Mouse (Mus musculus) kidney, adult 2 months (tissue): ENCODE results near the gene Atp2b2. TPM values are rescaled to one million over a fixed set of nuclear protein-coding genes. Genes with fewer than 3 reads are reported as not detected.

Source experiments
- DNase-seq: peaks from one replicate; pipeline ENCODE4 v3.0.0; 2021
- H3K27ac ChIP-seq: fragments of 200-500 bp; 2 replicates; pipeline ENCODE4 v1.5.1; 2012; ENCODE audit warnings: low read depth, low read length, control low read depth, inconsistent platforms; ENCODE audit not compliant: insufficient read depth
- H3K27me3 ChIP-seq: fragments of 200-500 bp; replicated peaks from 2 replicates; pipeline ENCODE4 v1.6.1; 2012; ENCODE audit warnings: mild to moderate bottlenecking, moderate library complexity, low read length, inconsistent platforms; ENCODE audit not compliant: control insufficient read depth, insufficient read depth
- H3K36me3 ChIP-seq: fragments of 200-500 bp; 2 replicates; pipeline ENCODE4 v1.6.1; 2012; ENCODE audit warnings: mild to moderate bottlenecking, moderate library complexity, low read length, inconsistent platforms; ENCODE audit not compliant: control insufficient read depth, insufficient read depth
- H3K4me1 ChIP-seq: fragments of 200-500 bp; 2 replicates; pipeline ENCODE4 v1.6.1; 2011; ENCODE audit warnings: low read length; ENCODE audit not compliant: control insufficient read depth, insufficient read depth
- H3K4me3 ChIP-seq: fragments of 200-500 bp; 2 replicates; pipeline ENCODE4 v1.5.1; 2011; ENCODE audit warnings: mild to moderate bottlenecking, low read depth, low read length, control low read depth; ENCODE audit not compliant: insufficient read depth
- CTCF ChIP-seq: fragments of 200-500 bp; conservative IDR thresholded peaks from 2 replicates; pipeline ENCODE4 v1.5.1; 2011; ENCODE audit warnings: low read depth, mild to moderate bottlenecking, control low read depth, low read length, moderate library complexity, mixed read lengths; ENCODE audit not compliant: insufficient read depth, insufficient read length
- POLR2A ChIP-seq: fragments of 200-500 bp; IDR thresholded peaks from one replicate; pipeline ENCODE4 v1.6.1; 2011; ENCODE audit warnings: low read depth, low read length, control low read depth
- WGBS: fragments of 180-500 bp; shearing (Covaris S2); methylation state at CpG from one replicate; pipeline ENCODE4 v1.1.7; 2018; 5-methylcytosine and 5-hydroxymethylcytosine counted together
- polyA plus RNA-seq: library from polyadenylated mRNA; depleted of rRNA; stranded (reverse); fragments of >200 nt; gene quantifications from 2 replicates; pipeline ENCODE4 v1.2.3, GENCODE M21; 2012

Gene Atp2b2
- polyA plus RNA-seq, 1 experiment, result 0.84 TPM

DNA sequence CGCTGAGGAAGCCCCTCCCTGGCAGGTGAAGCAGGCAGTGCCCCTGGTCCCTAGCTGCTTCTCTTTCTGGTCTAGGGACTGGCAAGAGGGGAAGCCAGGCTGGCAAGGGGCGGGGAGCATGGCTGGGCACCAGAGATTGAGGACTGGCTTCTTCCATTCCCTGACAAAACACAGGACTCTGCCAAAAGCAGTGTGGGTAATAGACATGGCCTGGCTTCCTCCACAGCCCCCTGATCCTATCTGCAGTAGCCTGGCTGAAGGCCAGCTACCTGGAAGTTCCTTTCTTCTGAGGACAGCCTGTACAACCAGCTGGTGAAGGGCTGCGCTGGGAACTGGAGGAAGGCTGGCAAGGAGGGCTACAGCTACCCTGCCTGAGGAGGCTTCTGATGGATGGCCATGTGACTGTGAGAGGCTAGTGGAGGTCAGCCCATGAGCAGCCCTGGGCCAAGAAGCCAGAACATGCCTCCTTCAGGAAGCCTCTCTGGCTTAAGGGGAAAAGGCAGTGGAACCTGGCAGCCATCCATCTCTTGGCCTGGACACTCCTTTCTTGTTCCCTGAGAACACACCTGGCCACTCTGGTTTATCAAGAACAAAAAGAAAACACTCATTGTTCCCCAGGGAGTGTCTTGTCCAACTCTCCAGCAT lies 131.9 kb downstream of the Atp2b2 start:
- Histone ChIP-seq H3K4me1 (no peaks in the 10 kb centered on the region), H3K4me3 (no peak overlapping the region), H3K27ac (no peak overlapping the region), H3K27me3 (no peaks in the 10 kb centered on the region), H3K36me3 (no peaks in the 10 kb centered on the region)
- no peak for TF ChIP-seq CTCF
- no peak for TF ChIP-seq POLR2A
- no peak for DNase-seq
- WGBS, result 80% methylated on average over 3 of the region's 3 CpGs

GRCm38 (mm10) chr6:113909836-113910235 lies 132.6 kb downstream of the Atp2b2 start:
- 76% methylated on average over 5 of the region's 5 CpGs for WGBS
- no peaks in the 10 kb centered on the region for H3K4me1 ChIP-seq
- DNase-seq, result no peak
- no peak for TF ChIP-seq POLR2A
- no peak for TF ChIP-seq CTCF
- no peak overlapping the region for H3K27ac ChIP-seq
- H3K4me3 ChIP-seq, result no peak overlapping the region
- no peaks in the 10 kb centered on the region for H3K36me3 ChIP-seq
- H3K27me3 ChIP-seq, result no peaks in the 10 kb centered on the region

DNA sequence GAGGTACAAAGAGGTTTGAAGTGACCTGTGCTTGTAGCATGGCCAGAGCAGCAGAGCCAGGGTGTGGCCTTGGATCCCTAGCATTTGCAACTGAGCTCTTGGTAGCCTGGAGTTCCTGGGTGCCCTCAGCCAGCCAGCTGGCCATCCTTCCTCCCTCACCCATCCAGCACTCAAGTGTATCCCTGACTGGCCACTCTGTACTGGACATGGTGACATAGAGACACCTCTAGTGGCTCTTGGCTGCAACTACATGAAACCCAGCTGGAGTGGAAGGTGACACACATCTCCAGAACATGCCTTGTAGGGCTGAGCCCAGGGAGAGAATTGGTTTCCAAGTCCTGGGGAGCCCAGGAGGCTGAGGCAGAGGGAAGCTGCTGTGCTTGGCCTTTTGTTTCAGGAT lies 134.3 kb downstream of the Atp2b2 start:
- Histone ChIP-seq H3K36me3 (no peaks in the 10 kb centered on the region), H3K4me1 (no peaks in the 10 kb centered on the region), H3K27me3 (no peaks in the 10 kb centered on the region), H3K4me3 (no peak overlapping the region), H3K27ac (no peak overlapping the region)
- peak; percentile 60 for TF ChIP-seq CTCF
- no peak for TF ChIP-seq POLR2A
- no peak for DNase-seq

DNA sequence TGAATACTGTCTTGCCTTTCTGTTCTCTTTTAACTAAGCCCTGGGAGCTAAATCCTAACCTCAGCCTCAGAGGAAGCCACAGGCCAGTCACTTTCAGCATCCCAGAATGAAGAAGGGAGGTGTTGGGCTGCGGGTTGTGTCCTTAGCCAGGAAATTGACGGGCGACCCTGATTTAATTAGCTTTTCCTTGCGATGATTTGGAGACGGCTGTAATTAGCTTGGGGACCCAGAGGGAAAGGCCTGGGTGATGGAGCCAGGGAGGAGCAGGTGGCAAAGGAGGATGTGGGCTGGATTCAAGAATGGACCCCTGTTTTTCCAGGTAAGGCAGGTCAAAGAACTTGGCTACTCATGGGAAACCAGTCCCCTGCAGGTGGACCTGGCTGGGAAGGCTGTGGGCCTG lies 138.0 kb downstream of the Atp2b2 start:
- Histone ChIP-seq H3K27ac (no peak overlapping the region), H3K36me3 (no peaks in the 10 kb centered on the region), H3K4me1 (no peaks in the 10 kb centered on the region), H3K4me3 (no peak overlapping the region), H3K27me3 (no peaks in the 10 kb centered on the region)
- 42% methylated on average over 5 of the region's 5 CpGs for WGBS
- DNase-seq, result no peak
- TF ChIP-seq CTCF, result no peak
- no peak for TF ChIP-seq POLR2A

DNA sequence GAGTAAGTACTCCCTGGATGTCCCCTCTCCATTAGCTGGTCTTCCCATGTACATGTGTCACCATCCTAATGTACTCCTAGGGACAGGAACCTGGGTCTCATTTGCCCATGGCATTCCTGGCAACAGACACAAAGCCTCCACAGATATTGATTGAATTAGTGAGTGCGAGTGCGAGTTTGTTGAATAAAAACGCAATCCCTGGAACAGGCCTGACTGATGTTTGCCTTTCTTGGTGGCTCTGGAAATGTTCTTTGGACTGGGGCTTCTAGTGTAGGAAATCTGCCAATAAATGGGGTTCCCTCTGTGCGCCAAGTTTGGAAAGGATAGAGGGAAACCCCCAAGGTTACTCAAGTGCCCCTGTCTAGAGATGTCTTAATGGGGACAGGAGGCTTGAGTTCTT lies 146.4 kb downstream of the Atp2b2 start:
- H3K27me3 ChIP-seq, result no peaks in the 10 kb centered on the region; the same call in 1 of the 2 replicates
- no peak overlapping the region for H3K27ac ChIP-seq
- no peak overlapping the region for H3K4me3 ChIP-seq
- no peaks in the 10 kb centered on the region for H3K36me3 ChIP-seq
- H3K4me1 ChIP-seq, result no peaks in the 10 kb centered on the region
- DNase-seq, result no peak
- TF ChIP-seq POLR2A (no peak), CTCF (no peak)
- 94% methylated on average over 4 of the region's 4 CpGs for WGBS

GRCm38 (mm10) chr6:113894008-113894407 lies 148.4 kb downstream of the Atp2b2 start:
- Histone ChIP-seq H3K27ac (no peak overlapping the region), H3K4me1 (no peaks in the 10 kb centered on the region), H3K27me3 (no peaks in the 10 kb centered on the region; the same call in 1 of the 2 replicates), H3K36me3 (no peaks in the 10 kb centered on the region), H3K4me3 (no peak overlapping the region)
- WGBS, result 79% methylated on average over 3 of the region's 3 CpGs
- no peak for DNase-seq
- TF ChIP-seq CTCF, result no peak; the same call in 1 of the 2 replicates
- TF ChIP-seq POLR2A, result no peak

DNA sequence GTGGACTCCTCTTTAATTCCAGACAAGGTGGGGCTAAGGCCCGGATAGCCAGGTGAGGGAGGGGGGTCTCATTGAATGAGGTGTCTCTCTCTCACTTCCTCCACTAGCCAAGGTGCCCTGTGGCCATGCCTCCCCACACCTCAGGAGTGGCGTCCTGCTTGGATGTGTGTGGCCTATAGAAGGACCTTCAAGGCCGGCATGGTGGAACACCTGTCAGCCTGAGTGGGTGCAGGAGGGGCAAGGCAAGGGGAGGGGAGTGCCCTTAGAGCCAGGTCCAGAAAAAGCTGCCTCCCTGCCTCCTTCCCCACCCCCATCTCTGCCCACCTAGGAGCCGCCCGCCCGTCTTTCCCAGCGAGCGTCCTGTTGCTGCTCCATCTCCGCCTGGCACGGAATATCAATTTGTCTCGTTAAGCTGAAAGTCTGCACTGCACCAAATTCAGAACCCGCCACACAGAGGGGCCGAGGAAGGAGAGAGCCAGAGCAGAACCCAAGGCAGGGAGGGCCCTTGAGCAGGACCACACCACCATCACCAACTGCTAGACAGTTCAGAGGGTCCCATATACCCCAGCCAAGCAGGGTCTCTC lies 150.2 kb downstream of the Atp2b2 start:
- Histone ChIP-seq H3K27me3 (no peaks in the 10 kb centered on the region; the same call in 1 of the 2 replicates), H3K4me1 (no peaks in the 10 kb centered on the region), H3K36me3 (no peaks in the 10 kb centered on the region), H3K27ac (no peak overlapping the region), H3K4me3 (no peak overlapping the region)
- DNase-seq, result no peak
- TF ChIP-seq POLR2A (no peak), CTCF (no peak)
- WGBS, result 56% methylated on average over 13 of the region's 13 CpGs
